Mouse (Mus musculus) liver, adult 2 months (tissue): Measurements from ENCODE around the gene Cerk.

ENCODE experiments used
- CTCF ChIP-seq: fragments of 200-500 bp; IDR thresholded peaks from 2 replicates; pipeline ENCODE4 v1.5.1; 2011; ENCODE audit warnings: low read depth, low read length, control low read depth
- POLR2A ChIP-seq: fragments of 200-500 bp; IDR thresholded peaks from 2 replicates; pipeline ENCODE4 v1.6.1; 2011; ENCODE audit warnings: low read length, control low read depth; ENCODE audit not compliant: insufficient read depth; ENCODE audit errors: extremely low read depth

GRCm38 (mm10) chr15:86228186-86228585 lies 42.2 kb upstream of the Cerk start:
- no peak for TF ChIP-seq POLR2A
- TF ChIP-seq CTCF: peak; percentile 86
